Mouse (Mus musculus) hindlimb bud, embryonic 11.5 days (tissue): ENCODE results near the gene Zbtb38.

Experiments used
- DNase-seq: peaks from one replicate; pipeline ENCODE4 v3.0.0-alpha.2; 2012; ENCODE audit warnings: low read depth, low spot score; ENCODE audit errors: extremely low spot score

Zbtb38 gene

DNA sequence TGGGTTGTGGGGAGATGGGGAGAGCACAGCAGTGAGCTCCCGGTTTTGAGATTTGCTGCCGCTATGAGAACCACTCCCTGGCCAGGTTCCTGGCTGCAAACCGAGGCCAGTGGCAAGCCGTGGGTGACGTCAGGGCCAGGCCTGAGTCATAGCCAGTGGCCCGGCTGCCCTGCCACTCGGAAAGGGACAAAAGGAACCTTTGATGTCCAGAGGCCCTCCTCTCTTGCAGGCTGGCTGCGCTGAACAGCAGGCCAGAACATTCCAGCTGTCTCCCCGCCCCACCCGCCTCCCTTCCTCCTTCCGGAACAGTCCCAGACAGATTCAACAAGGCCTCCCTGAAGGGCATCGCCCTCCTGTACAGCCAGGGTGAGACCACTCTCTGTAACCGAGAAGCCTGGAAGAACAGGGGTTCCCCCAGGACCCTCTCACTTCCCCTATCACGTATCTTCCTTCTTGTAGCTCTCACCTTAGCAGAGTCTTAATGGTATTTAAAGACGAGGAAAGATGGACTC lies at the start of gene Zbtb38:
TSS of gene Zbtb38 (minus strand) at position 229 of the 512 bp plus-strand sequence.
- no peak for DNase-seq

- DNase-seq: no peak
These were observed 47.6 kb upstream of the Zbtb38 start for GRCm38 (mm10) chr9:96800131-96800825.

DNA sequence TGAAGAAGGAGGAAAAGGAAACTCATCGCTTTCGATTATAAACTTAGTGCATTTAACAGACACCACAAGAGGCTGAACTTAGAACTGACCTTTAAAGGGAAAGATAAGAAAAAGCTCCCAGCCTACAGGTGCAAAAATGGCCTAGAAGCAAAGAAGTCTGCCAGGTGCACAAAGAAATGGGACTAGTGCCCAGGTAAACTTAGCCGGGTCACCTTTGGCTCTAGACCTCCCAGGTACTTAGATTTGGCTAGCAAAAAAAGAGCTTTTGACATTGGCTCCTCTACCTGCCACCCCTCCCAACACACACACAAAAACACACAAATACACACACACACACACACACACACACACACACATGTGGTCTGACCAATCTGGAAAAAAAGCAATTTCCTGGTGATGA lies 44.7 kb upstream of the Zbtb38 start:
- DNase-seq: no peak

DNA sequence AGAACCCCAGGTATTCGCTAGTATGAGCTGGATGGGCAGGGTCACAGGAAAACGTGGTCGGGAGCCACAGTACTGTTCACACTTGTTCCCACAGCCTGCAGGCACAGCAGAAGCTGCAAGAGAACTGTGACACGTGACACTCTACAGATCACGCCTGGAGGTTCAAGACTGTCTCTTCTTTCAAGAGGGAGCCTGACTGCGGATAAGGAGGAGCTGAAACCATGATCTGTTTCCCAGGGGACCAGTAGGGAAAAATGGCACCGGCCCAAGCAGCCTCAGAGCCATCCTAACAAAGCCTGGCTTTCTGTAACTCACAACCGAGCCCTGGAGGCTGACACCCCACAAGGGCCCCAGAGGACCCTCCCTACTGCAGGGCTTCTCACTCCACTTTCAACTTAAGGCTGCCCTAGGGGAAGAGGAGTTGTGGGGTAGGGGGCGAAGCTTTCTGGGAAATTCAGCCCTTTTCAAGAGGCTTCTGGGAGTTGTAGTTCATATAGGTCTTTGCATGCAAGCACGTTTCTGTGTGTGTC lies 42.8 kb upstream of the Zbtb38 start:
- no peak for DNase-seq

DNA sequence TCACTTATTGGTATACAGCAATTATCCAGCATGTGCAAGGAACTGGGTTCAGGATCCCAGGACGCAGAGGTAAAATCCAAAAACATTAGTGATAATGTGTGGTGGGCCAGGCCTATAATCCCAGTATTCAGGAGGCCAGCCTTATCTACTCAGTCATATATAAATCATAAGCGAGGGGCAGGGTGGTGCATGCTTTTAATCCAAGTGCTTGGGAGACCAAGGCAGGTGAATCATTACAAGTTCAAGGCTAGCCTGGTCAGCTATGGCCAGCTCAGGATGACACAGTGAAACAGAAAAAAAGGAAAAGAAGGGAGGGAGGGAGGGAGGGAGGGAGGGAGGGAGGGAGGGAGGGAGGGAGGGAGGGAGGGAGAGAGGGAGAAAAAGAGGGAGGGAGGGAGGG lies 42.0 kb upstream of the Zbtb38 start:
- no peak for DNase-seq

GRCm38 (mm10) chr9:96792543-96792942 lies 39.9 kb upstream of the Zbtb38 start:
- DNase-seq: no peak

DNA sequence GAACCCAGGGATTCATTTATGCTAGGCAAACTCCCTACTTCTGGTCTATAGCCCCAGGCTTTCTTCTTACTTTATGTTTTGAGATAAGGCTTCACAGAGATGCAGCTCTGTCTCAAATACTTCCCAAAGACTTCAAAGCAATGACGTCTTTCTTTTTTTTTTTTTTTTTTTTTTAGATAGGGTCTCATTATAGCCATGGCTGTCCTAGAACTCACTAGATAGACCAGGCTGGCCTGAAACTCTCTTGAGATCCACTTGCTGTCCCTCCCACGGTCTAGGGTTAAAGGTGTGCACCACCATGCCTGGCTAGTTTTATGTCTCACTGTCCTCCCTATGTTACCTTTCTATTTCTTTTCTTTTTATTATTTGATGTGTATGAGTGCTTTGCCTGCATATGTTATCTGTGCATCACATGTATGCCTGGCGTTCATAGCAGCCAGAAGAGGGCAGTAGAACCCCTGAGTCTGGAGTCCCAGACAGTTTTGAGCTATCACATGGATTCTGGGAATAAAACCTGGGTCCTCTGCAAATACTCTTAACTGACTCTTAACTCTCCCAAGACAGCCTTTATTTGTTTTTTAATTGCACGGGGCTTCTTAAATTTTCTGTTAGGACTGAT lies 37.9 kb upstream of the Zbtb38 start:
- DNase-seq: no peak

DNA sequence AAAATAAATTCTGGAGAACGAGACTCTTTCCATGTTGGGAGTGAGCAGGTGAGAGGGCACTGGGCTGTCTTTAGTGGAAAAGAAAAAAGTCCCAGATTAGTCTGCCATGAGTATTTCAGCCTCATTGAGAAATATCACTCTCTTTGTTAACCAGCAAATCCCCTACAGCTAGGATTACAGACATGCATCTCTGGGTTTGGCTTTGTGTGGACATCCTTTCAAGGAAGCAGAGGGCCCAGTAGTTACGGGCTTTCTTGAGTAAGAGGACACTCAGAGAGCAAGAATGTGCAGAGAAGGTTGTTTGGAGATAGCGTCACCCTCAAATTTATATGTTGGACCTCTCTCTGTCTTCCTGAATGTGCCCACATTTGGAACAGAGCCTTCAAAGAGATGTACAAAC lies 37.3 kb upstream of the Zbtb38 start:
- DNase-seq: no peak

DNA sequence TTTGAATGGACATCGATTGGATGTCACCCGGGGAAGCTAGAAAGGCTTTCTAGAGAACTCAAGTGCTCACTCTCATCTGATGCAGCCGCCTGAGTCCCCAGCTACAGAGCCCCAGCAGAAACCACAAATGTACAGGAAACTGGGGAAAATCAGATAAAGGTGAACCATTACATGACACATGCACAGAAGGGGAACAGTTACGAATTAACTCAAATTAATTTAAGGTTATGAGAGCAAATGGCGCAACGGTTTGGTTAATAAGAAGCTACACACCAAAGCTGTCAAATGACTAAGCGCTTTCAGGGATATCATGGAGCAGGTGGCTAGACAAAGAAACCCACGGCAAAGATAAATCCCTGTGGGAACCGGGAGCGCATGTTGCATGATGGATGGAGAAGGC lies 35.2 kb upstream of the Zbtb38 start:
- no peak for DNase-seq

GRCm38 (mm10) chr9:96785871-96786342 lies 33.3 kb upstream of the Zbtb38 start:
- no peak for DNase-seq

DNA sequence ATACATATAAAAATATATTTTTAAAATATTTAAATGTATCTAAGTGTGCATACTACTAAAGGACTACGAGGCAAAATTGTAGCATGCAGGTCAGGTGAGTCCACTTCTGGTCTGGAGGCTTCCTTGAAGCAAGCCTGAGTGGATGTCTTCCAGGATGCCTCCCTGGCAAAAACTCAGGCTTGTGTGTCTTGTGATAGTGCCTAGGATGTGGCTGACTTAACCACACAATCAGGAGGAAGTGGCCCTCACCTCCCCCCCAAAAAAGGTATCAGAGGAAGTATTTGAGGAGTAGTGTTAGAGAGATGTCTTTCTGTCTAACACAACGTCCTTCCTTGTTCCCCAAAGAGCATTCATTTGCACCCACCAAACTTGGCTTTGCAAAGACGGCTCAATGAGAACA lies 32.6 kb upstream of the Zbtb38 start:
- DNase-seq: no peak

DNA sequence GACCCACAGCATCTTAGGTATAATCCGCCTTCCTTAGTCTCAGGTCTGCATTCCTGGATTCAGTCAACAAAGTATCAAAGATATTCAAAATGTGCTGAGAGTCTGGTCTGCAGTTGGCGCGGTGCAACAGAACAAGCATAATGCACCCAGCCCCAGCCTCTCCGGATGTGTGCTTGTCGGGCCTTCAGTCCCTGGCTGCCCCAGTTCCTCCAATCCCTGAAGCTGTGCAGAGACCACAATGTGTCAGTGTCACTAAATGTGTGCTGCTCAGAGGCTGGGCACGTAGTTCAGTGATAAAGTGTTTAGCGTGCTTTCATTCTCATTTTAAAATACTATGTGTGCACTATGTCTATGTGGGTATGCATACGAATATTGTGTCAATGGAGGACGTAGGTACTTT lies 31.0 kb upstream of the Zbtb38 start:
- DNase-seq: no peak

- DNase-seq: no peak
These were observed 30.6 kb upstream of the Zbtb38 start for GRCm38 (mm10) chr9:96783258-96783657.

- no peak for DNase-seq
These were observed 29.4 kb upstream of the Zbtb38 start for GRCm38 (mm10) chr9:96782062-96782461.

DNA sequence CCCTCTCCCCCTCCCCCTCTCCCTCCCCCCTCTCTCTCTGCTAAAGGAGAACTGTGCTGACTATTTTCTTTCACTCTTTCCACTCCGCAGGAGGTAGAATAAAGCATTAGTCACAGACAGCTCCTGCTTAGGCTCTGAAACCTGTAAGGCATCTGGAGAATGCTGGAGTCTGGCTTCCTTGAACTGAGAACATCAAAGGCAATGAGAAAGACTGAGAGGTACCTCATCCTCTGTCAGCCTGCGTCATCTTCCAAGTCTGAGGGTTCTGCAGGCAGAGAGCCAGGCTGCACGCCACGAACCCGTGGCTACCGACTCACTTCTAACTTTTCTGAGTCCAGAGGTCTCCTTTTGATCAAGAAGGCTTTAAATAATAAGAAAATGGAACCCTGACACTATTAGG lies 20.5 kb upstream of the Zbtb38 start:
- no peak for DNase-seq

- DNase-seq: peak; percentile 89
These were observed 17.8 kb upstream of the Zbtb38 start for GRCm38 (mm10) chr9:96770443-96770842.

GRCm38 (mm10) chr9:96769651-96770050 lies 17.0 kb upstream of the Zbtb38 start:
- DNase-seq: no peak

DNA sequence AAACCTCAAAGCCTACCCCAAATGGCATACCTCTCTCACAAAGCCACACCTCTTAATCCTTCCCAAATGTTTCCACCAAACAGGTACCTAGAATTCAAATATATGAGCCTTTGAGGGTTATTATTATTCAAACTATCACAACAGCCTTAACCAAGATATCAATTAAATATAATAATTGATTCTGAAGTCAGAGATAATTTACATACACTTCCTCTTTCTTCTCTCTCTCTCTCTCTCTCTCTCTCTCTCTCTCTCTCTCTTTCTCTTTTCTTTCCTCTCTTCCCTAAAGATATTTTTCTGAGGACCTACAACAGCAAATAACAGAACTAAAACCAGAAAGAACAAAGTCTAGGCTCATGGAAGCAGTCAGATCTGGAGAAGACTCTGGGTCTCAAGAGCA lies 15.2 kb upstream of the Zbtb38 start:
- no peak for DNase-seq

- no peak for DNase-seq
These were observed 13.4 kb upstream of the Zbtb38 start for GRCm38 (mm10) chr9:96766078-96766477.

DNA sequence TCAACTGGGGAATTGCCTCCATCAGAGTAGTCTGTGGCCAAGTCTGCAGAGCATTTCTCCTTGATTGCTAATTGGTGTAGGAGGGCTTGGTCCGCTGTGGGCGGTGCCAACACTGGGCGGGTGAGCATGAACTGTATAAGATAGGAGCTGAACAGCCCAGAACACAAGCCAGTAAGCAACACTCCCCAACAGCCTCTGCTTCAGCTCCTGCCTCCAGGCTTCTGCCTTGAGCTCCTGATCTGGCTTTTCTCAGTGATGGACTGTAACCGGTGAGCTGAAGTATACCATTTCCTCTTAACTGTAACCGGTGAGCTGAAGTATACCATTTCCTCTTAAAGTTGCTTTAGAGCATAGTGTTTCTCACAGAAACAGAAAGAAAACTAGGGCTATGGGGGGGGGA lies 12.8 kb upstream of the Zbtb38 start:
- DNase-seq: no peak

DNA sequence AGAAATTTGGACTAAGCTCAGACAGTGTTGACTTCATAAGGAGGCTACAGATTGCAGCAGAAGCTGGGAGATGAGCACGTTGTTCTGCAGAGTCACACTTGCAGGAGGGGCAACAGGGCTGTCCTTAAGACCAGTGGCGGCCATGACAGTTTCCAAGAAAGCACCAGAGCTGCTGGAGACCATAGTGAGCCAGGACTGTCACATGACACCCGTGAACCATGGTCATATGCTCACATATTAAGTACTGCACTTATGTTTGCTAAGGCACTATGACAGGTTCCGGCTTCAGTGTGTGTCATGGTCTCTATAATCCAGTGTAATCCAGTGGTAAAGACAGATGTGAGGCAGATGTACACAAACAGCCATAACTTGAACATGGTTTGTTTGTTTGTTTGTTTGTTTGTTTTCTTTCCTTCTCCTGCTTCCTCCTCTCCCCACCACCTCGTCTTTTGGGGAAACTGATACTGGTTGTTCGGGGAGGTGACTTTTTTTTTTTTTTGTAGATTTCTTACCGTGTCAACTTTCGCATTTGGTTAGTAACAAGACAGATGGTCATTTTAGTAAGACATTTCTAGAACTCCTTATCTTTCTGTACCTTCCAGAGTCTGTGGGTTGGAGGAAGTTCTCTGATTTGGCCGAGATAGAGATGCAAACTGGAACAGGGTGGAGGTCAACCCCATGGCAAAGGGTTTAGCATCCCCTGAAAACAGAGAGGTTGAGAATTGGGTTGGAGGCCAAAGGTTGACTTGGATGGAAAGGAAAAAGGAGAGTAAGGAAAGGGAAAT lies 11.4 kb upstream of the Zbtb38 start:
- no peak for DNase-seq

DNA sequence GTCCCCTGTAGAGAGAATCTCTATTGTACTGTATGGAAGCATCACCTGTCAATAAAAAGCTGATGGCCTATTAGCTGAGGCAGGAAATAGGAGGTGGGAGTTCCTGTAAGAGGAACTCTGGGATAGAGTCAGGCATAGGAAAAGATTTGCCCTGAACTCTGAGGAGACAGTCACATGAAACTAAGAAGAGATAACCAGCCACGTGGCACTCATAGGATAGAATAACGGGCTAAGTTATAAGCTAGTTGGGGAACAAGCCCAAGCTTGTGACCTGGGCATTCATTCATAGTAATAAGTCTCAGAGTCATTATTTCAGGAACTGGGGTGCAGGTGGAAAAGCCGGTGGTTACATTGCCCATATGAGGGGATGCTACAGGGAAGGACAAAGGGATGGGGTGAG lies 10.4 kb upstream of the Zbtb38 start:
- DNase-seq: no peak
